8 mouse cellular contexts compared by ENCODE assay signal in genomic region chr1:131657945-131658354, GRCm38 (mm10). TPM values are rescaled to one million over a fixed set of nuclear protein-coding genes. Genes with fewer than 3 reads are reported as not detected.
A peak's percentile ranks its signal among the peaks of the same experiment; 100 is the strongest.
DNase-seq lines count a peak whose midpoint lies in the region; ATAC-seq lines count a peak whose summit lies in the region.

No protein-coding gene starts in this region.

- no peaks in the 10 kb centered on the region for H3K9me3 ChIP-seq in hindbrain, embryonic 14.5 days (ENCODE audit: control insufficient read depth, low read length)

- ATAC-seq in hindbrain, embryonic 14.5 days (ENCODE audit: low FRiP score) = peak; percentile 91

- peak overlapping the region; percentile 62 for H3K9ac ChIP-seq in hindbrain, embryonic 14.5 days

- DNase-seq in NIH3T3 (ENCODE audit: low read depth) = peak; percentile 99
- DNase-seq in cerebellum, postnatal 14 days = peak; percentile 94 to 96
- DNase-seq in frontal cortex, postnatal 25 days (ENCODE audit: low spot score in 2 of 2) = peak; percentile 83 to 85
- peak; percentile 95 for DNase-seq in hindbrain, embryonic 14.5 days (ENCODE audit: low spot score)
- DNase-seq in layer of hippocampus, postnatal 36 days = peak; percentile 88 to 89
- DNase-seq in lung, postnatal 36 days = peak; percentile 96
- DNase-seq in retina, postnatal 1 day = peak; percentile 95
- peak; percentile 66 to 85 for DNase-seq in urinary bladder, adult 18-20 months (ENCODE audit: low spot score in 2 of 2)

- no peaks in the 10 kb centered on the region for H3K36me3 ChIP-seq in hindbrain, embryonic 14.5 days (replicated peaks; ENCODE audit: control insufficient read depth, insufficient read depth)

- WGBS in hindbrain, embryonic 14.5 days = 0% methylated on average over 11 of the region's 11 CpGs

- H3K27me3 ChIP-seq in hindbrain, embryonic 14.5 days (ENCODE audit: control insufficient read depth, insufficient read depth, low read length) = no peaks in the 10 kb centered on the region

- peak overlapping the region; percentile 49 for H3K4me2 ChIP-seq in hindbrain, embryonic 14.5 days (replicated peaks)

- H3K27ac ChIP-seq in hindbrain, embryonic 14.5 days = peak overlapping the region; percentile 93

- H3K4me3 ChIP-seq in hindbrain, embryonic 14.5 days (replicated peaks; ENCODE audit: low read length) = peak overlapping the region; percentile 25; the same call in 1 of the 2 replicates

- peaks cover 8% of the 10 kb centered on the region for H3K4me1 ChIP-seq in hindbrain, embryonic 14.5 days (replicated peaks; ENCODE audit: control insufficient read depth, insufficient read depth, low read length)

RNA-seq across cellular contexts. Expression of gene Ctse, which starts 19.8 kb away (rescaled TPM):
- polyA plus RNA-seq in hindbrain, embryonic 14.5 days (2014; fragmentation: Nextera tagmentation; extraction: Ambion mirVana) = 0.16 TPM in 1 of 2 replicates, not detected in the other
- not detected for total RNA-seq in layer of hippocampus, postnatal 36 days (2021)

RNA-seq across cellular contexts. Expression of gene Rab7b, which starts 30.5 kb away (rescaled TPM):
- 1.1 and 1.6 TPM in 2 replicates for polyA plus RNA-seq in hindbrain, embryonic 14.5 days (2014; fragmentation: Nextera tagmentation; extraction: Ambion mirVana)
- total RNA-seq in layer of hippocampus, postnatal 36 days (2021) = 1 to 10 TPM; 2.5 to 2.7 TPM

RNA-seq across cellular contexts. Expression of gene Avpr1b, which starts 58.9 kb away (rescaled TPM):
- not detected in 2 replicates for polyA plus RNA-seq in hindbrain, embryonic 14.5 days (2014; fragmentation: Nextera tagmentation; extraction: Ambion mirVana)
- total RNA-seq in layer of hippocampus, postnatal 36 days (2021) = under 1 TPM; 0.62 to 0.86 TPM

Comparison
In these comparisons a context has a peak if more than half of its experiments do, and no peak if none do; other contexts are left out.
1. Peak in every context shown above with its lines: DNase-seq, ATAC-seq, H3K4me3 ChIP-seq and H3K27ac ChIP-seq.